Mouse (Mus musculus) hindbrain, embryonic 16.5 days (tissue): ENCODE data around the gene Caskin1. TPM values are rescaled to one million over a fixed set of nuclear protein-coding genes. Genes with fewer than 3 reads are reported as not detected.

Experiments
- ATAC-seq: fragments of 200-750 bp; cut with Nextera tagmentation; 2 replicates; pipeline ENCODE4 v1.8.0; 2017; ENCODE audit warnings: moderate TSS enrichment, moderate library complexity
- H3K27ac ChIP-seq: fragments of 300-500 bp; sonication (generic); 2 replicates; pipeline ENCODE4 v1.5.1; 2014; ENCODE audit warnings: low read depth, mild to moderate bottlenecking, control low read depth, low read length, moderate library complexity
- H3K27me3 ChIP-seq: fragments of 300-500 bp; sonication (generic); replicated peaks from 2 replicates; pipeline ENCODE4 v1.6.1; 2014; ENCODE audit warnings: low read length; ENCODE audit not compliant: control insufficient read depth, insufficient read depth
- H3K36me3 ChIP-seq: fragments of 300-500 bp; sonication (generic); 2 replicates; pipeline ENCODE4 v1.6.1; 2014; ENCODE audit warnings: mild to moderate bottlenecking, low read length, moderate library complexity, mixed read lengths; ENCODE audit not compliant: control insufficient read depth, insufficient read depth
- H3K4me1 ChIP-seq: fragments of 300-500 bp; sonication (generic); 2 replicates; pipeline ENCODE4 v1.6.1; 2014; ENCODE audit warnings: low read depth, low read length; ENCODE audit not compliant: control insufficient read depth, insufficient read depth
- H3K4me2 ChIP-seq: fragments of 300-500 bp; sonication (generic); 2 replicates; pipeline ENCODE4 v1.6.1; 2014; ENCODE audit warnings: mild to moderate bottlenecking, low read length, control low read depth, moderate library complexity
- H3K4me3 ChIP-seq: fragments of 300-500 bp; sonication (generic); 2 replicates; pipeline ENCODE4 v1.5.1; 2014; ENCODE audit warnings: mild to moderate bottlenecking, low read length, control low read depth, moderate library complexity
- H3K9ac ChIP-seq: fragments of 300-500 bp; sonication (generic); 2 replicates; pipeline ENCODE4 v1.6.1; 2014; ENCODE audit warnings: low read depth, mild to moderate bottlenecking, control low read depth, low read length, moderate library complexity
- H3K9me3 ChIP-seq: fragments of 300-500 bp; sonication (generic); 2 replicates; pipeline ENCODE4 v1.6.1; 2014; ENCODE audit warnings: mild to moderate bottlenecking, low read length, moderate library complexity; ENCODE audit not compliant: control insufficient read depth
- WGBS: fragments of 180-500 bp; shearing (Covaris S2); extraction: QIAGEN DNeasy Blood & Tissue Kit; methylation state at CpG from one replicate; pipeline ENCODE4 v1.1.7; 2014; 5-methylcytosine and 5-hydroxymethylcytosine counted together
- polyA plus RNA-seq: library from polyadenylated mRNA; unstranded; fragments of >200 nt; fragmentation: Nextera tagmentation; extraction: Ambion mirVana; gene quantifications from 2 replicates; pipeline ENCODE4 v1.2.1, GENCODE M21; 2015

Gene Caskin1
- polyA plus RNA-seq, 1 experiment from 2014 or later = 43.6 TPM

DNA sequence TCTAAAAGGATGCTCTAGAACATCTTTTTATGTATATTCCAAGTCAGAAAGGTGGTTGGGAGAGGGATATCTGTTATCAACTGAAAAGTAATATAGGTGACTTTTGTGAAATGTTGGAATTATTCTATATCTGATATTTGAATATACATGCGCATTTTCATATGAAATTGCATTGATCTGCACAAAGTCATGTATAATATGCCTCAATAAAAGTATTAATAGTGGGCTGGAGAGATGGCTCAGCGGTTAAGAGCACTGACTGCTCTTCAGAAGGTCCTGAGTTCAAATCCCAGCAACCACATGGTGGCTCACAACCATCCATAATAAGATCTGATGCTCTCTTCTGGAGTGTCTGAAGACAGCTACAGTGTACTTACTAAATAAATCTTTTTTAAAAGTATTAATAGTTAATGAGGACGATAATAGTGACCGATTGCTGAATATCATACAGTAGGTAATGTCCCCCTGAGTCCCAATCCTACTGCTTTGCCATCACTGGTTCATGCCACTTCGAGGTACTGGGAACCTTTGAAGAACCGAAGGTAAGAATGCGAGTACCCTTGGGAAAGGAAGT, 19.0 kb upstream of the Caskin1 start:
- H3K4me2 ChIP-seq = peak overlapping the region; percentile 99
- peak overlapping the region; percentile 67 for H3K4me3 ChIP-seq
- no peaks in the 10 kb centered on the region for H3K9me3 ChIP-seq
- WGBS = 20% methylated on average over 7 of the region's 7 CpGs
- H3K36me3 ChIP-seq = peaks cover under 1% of the 10 kb centered on the region; the same call in 1 of the 2 replicates
- no peaks in the 10 kb centered on the region for H3K27me3 ChIP-seq
- peak overlapping the region; percentile 88 for H3K27ac ChIP-seq
- H3K4me1 ChIP-seq = peaks cover 29% of the 10 kb centered on the region
- peak overlapping the region; percentile 78 for H3K9ac ChIP-seq
- no peak for ATAC-seq

DNA sequence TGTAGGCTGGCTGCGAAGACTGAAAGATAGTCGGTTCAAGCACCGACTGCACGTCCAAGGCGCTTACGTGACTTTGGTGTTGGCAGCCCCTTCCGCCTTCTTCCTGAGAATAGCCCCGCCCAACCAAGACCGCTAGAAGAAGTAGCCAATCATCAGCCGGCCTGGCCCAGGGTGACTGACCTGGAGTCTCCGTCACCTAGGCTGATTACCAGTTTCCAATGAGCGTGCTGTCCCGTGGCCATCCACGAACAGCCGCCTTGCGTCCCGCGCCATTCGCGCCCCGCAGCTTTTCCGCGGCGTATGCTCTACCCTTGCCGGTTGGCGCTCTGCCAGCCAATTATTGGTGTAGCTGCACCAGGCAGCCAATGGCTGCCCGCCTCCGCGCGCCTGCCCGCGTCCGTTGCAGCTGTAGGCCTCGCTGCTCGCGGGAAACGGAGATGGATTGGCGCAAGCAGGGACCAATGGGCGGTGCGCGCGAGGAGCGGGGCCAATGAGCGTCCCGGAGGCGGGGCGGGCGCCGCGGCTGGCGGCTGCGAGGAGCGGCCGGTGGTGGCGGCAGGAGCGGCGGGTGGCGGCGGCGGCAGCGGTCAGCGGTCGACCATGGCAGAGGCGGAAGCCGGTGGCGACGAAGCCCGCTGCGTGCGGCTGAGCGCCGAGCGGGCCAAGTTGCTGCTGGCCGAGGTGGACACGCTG, 18.3 kb upstream of the Caskin1 start, which contains the start of the genes E4f1 and Pgp:
Gene E4f1, minus strand, starts transcription at position 404 of the 693 bp plus-strand sequence.
Gene Pgp, plus strand, starts transcription at position 483 of the 693 bp plus-strand sequence.
- peak within 1 kb of the TSS; percentile 67 for H3K4me3 ChIP-seq
- ATAC-seq = peak; percentile 97
- H3K4me2 ChIP-seq = peak within 1 kb of the TSS; percentile 99
- under 1% methylated on average over 66 of the region's 75 CpGs for WGBS
- H3K36me3 ChIP-seq = peaks cover 7% of the 10 kb centered on the region; the same call in 1 of the 2 replicates
- H3K9me3 ChIP-seq = no peaks in the 10 kb centered on the region
- peaks cover 29% of the 10 kb centered on the region for H3K4me1 ChIP-seq
- no peaks in the 10 kb centered on the region for H3K27me3 ChIP-seq
- peak within 1 kb of the TSS; percentile 88 for H3K27ac ChIP-seq
- H3K9ac ChIP-seq = peak within 1 kb of the TSS; percentile 78

DNA sequence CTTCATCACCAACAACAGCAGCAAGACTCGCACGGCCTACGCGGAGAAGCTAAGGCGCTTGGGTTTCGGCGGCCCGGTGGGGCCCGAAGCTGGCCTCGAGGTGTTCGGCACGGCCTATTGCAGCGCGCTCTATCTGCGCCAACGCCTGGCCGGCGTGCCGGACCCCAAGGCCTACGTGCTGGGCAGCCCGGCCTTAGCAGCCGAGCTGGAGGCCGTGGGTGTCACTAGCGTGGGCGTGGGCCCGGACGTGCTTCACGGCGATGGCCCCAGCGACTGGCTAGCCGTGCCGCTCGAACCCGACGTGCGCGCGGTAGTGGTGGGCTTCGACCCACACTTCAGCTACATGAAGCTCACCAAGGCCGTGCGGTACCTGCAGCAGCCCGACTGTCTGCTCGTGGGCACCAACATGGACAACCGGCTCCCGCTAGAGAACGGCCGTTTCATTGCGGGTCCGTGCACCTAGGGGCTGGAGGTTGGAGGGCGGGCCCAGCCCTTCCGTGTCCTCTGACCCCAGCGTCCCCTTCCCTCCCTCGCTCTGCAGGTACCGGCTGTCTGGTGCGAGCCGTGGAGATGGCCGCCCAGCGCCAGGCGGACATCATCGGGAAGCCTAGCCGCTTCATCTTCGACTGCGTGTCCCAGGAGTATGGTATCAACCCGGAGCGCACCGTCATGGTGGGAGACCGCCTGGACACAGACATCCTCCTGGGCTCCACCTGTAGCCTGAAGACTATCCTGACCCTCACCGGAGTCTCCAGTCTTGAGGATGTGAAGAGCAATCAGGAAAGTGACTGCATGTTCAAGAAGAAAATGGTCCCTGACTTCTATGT, 17.5 kb upstream of the Caskin1 start:
- ATAC-seq = peak; percentile 1; the same call in 1 of the 2 replicates
- Histone ChIP-seq H3K36me3 (peaks cover 14% of the 10 kb centered on the region), H3K4me2 (peak overlapping the region; percentile 99), H3K27me3 (no peaks in the 10 kb centered on the region), H3K27ac (peak overlapping the region; percentile 88), H3K9ac (peak overlapping the region; percentile 78), H3K9me3 (no peaks in the 10 kb centered on the region), H3K4me3 (peak overlapping the region; percentile 67), H3K4me1 (peaks cover 29% of the 10 kb centered on the region)
- WGBS = under 1% methylated on average over 68 of the region's 68 CpGs

DNA sequence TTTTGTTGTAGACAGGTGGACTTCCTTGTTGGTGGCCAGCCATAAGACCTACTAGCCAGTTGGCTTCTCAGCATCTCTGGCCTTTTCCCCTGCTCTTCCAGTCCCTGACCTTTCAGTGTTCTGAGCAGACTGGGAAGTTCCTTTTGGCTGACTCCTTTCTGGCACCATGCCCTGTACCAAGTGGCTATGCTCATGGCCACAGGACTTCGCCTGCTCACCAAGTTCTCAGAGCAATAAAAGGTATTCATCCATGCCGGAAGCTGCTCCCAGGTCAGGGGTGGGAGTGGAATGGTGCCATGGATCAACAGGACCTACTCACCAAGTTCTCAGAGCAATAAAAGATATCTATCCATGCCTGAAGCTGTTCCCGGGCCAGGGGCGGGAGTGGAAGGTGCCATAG, 15.9 kb upstream of the Caskin1 start:
- no peak for ATAC-seq
- Histone ChIP-seq H3K9ac (no peak overlapping the region), H3K27me3 (no peaks in the 10 kb centered on the region), H3K4me3 (no peak overlapping the region), H3K9me3 (no peaks in the 10 kb centered on the region), H3K36me3 (peaks cover 20% of the 10 kb centered on the region), H3K27ac (no peak overlapping the region), H3K4me1 (peaks cover 31% of the 10 kb centered on the region), H3K4me2 (peak overlapping the region; percentile 99)
- WGBS = 77% methylated on average over 4 of the region's 4 CpGs

DNA sequence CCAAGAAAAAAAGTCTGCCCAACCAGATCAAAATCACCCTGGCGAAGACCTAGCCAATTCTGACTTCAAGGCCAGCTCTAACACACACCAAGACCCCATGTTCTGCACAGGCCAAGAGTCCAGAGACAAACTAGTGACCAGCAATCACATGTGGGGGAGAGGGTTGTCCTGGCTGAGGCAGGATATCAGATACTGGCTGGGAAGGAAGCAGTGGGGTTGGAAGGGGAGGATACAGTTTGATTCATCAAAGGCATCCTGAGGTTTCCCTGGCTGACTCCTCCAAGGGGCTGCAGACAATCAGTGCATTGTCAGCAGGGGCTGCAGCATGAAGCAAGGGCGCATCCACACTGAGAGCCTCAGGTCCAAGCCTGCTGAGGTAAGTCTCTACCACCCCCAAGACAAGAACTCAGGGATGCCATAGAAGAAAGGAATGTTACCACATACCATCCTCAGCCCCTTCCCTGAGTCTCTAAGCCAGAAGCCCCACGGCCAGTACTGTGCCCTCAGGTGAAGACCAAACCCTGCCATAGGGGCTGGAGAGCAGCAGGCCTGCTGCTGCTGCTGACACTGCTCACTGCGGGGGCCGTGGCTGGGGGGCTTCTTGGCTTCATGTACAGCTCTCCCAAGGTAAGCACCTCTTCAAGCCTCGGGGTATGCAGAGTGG, 14.7 kb upstream of the Caskin1 start, which contains the start of gene Bricd5:
Gene Bricd5, plus strand, starts transcription at position 273 of the 664 bp plus-strand sequence.
- Histone ChIP-seq H3K4me1 (peaks cover 39% of the 10 kb centered on the region), H3K9me3 (no peaks in the 10 kb centered on the region), H3K4me2 (no peak within 1 kb of the TSS; the same call in 1 of the 2 replicates), H3K36me3 (peaks cover 20% of the 10 kb centered on the region), H3K27ac (peak within 1 kb of the TSS; percentile 23; the same call in 1 of the 2 replicates), H3K4me3 (no peak within 1 kb of the TSS), H3K27me3 (no peaks in the 10 kb centered on the region), H3K9ac (0 out of 2 replicates have a peak within 1 kb of the TSS, but pooled peaks have one; percentile 22)
- WGBS = 77% methylated on average over 6 of the region's 6 CpGs
- ATAC-seq = no peak

DNA sequence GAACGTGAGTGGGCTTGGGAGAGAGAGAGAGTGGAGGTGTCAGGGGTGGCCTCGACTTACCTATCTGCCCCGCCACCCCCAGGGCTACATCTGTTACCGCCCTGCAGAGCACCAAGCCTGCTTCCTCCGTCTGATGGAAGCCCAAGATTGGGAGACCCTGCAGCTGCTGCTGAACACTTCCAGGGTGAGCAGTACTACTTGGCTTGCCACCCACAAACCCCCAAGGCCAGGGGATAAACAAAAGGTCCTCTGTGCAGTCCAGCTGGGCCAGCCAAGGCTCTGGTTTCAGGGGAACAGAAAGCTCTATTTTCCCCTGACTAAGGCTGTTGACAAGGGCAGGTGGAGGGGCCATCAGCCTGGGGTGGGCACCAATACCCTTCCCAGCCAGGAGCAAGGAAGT, 13.8 kb upstream of the Caskin1 start:
- Histone ChIP-seq H3K27me3 (no peaks in the 10 kb centered on the region), H3K9ac (no peak overlapping the region)
- ATAC-seq = no peak

DNA sequence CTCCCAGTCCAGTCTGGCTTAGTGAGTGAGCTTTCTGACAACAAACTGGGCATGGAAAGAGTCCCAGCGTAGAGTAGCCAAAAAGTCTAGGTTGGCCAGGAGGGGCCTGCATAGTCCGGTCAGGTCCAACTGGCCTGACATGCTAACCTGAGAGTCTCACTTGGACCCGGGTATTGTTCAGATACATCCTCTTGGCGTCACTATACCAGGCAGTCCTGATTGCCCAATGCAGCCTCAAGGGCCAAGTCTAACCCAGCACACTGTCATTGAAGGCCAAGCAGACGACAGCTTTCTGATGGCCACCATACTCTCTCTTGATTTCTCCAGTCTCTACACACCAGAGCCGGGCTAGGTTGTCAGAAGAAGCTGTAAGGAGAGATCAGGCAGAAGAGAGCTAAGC, 12.8 kb upstream of the Caskin1 start:
- Histone ChIP-seq H3K27ac (no peak overlapping the region), H3K9me3 (no peaks in the 10 kb centered on the region), H3K4me1 (peaks cover 43% of the 10 kb centered on the region), H3K27me3 (no peaks in the 10 kb centered on the region), H3K9ac (no peak overlapping the region), H3K4me2 (no peak overlapping the region), H3K4me3 (no peak overlapping the region), H3K36me3 (peaks cover 20% of the 10 kb centered on the region)
- WGBS = 93% methylated on average over 6 of the region's 6 CpGs
- no peak for ATAC-seq

More for the DNA sequence above, 13.8 kb upstream of the Caskin1 start:
- H3K9me3 ChIP-seq = no peaks in the 10 kb centered on the region
- no peak overlapping the region for H3K27ac ChIP-seq
- H3K36me3 ChIP-seq = peaks cover 20% of the 10 kb centered on the region
- 81% methylated on average over 5 of the region's 5 CpGs for WGBS
- H3K4me1 ChIP-seq = peaks cover 39% of the 10 kb centered on the region
- no peak overlapping the region for H3K4me3 ChIP-seq
- no peak overlapping the region for H3K4me2 ChIP-seq

DNA sequence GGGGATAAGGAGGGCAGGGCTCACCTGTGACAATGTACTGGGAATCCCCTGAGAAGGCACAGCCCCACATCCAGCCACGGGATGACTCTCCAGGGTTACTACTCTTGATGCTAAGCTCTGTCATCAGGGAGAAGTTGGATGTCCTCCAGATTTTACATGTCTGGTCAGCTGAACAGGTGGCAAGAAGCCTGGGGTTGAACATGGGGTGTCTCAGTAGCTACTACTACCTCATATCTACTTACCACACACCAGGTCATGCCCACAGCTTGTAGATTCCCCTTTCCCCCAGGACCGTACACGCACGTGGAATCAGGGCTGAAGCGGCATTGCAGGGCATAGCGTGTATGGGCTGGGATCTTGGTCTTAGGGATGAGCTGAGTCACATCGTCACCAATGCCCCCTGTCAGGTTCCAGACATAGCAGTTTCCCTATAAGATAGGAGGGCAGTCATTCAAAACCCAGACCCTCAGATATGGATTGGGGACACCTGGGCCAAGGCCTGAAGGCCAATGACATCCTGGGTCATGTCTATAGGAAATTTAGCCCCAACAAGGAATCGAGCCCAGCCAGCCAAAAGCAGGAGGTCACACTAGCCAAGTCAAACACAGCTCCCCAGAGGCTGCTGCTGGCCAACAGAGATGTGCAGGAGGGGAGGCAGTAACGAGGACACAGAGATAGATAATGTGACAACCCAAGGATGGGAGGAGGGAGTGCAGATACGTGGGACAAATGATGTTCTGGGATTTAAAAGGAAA, 12.2 kb upstream of the Caskin1 start:
- H3K9ac ChIP-seq = no peak overlapping the region
- no peak overlapping the region for H3K4me3 ChIP-seq
- peaks cover 20% of the 10 kb centered on the region for H3K36me3 ChIP-seq
- no peak overlapping the region for H3K27ac ChIP-seq
- no peak overlapping the region for H3K4me2 ChIP-seq
- H3K27me3 ChIP-seq = no peaks in the 10 kb centered on the region
- peaks cover 38% of the 10 kb centered on the region for H3K4me1 ChIP-seq
- ATAC-seq = no peak
- 92% methylated on average over 10 of the region's 10 CpGs for WGBS
- no peaks in the 10 kb centered on the region for H3K9me3 ChIP-seq
